Mouse (Mus musculus) embryo, embryonic 11.5 days (tissue): ENCODE data around the gene Smarca2.
"Not testable (repeated sequence)": the region's sequence is repeated elsewhere in the genome, so short reads cannot be mapped to it uniquely, and the experiment has no call there.

Source experiments
- DNase-seq: peaks from one replicate; pipeline ENCODE4 v3.0.0-alpha.2; 2012; ENCODE audit warnings: low read depth, low spot score

Gene Smarca2

DNA sequence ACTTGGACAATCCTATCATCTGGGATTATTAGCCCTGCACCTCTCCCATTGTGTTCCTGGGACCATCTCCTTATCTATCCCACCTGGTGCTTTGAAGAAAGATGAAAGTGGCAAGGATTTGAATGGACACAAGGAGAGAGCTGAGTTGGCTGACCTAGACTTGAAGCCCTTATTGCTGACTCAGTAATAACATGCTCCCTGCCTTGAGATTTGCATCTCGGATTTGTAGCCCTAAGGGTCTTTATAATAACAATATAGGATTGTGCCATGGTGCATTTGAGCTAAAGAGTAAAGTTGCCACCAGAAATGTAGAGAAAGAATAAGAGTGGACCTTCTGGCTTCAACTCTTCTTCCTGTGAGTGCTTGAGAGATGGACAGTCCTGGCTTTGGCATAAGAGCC lies 11.4 kb downstream of the Smarca2 start:
- no peak for DNase-seq

DNA sequence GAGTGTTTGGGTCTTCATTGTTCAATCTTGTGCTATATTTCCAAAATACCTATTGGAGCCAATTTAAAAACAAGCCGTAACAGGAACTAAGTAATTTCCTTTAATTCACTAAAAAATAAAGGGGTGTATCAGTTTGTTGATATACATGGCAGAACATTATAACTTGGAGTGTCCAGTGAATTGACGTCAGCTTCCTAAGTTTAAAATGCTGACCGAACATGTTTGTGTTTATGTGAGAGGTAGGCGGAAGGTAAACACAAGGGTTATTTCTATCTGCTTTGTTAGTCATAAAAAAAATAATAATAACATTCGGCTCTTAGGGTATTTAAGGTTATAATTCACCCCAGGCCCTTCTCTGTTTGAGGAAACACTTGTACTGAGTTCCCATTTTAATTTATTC lies 12.4 kb downstream of the Smarca2 start:
- DNase-seq, result no peak

DNA sequence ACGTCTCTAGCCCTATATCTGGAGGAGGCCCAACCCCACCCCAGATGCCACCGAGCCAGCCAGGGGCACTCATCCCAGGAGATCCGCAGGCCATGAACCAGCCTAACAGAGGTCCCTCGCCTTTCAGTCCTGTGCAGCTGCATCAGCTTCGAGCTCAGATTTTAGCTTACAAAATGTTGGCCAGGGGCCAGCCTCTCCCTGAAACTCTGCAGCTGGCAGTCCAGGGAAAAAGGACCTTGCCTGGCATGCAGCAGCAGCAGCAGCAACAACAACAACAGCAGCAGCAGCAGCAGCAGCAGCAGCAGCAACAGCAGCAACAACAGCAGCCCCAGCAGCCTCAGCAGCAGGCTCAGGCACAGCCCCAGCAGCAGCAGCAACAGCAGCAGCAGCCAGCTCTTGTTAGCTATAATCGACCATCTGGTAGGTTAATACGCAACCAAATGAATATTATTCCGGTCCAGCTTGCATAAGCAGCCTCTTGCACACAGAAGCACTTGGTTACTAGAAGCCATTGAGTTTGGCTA lies 25.9 kb downstream of the Smarca2 start:
- no peak for DNase-seq

DNA sequence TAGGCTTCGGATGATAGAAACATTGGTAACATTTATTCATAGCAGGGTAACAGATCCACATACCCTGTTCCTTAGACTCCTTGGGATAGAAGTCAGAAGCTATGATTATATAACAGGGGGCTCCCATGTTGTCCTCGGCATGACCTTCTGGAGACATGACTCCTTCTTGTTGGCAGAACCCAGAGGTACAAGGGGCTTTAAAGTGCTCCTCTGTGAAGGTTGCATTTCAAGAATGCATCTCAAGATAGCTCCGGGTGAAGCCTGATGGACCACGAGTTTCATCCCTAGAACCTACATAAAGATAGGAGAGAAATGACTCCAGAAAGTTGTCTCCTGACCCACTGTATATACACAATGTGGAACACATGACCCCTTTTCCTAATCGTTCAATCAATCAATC lies 27.4 kb downstream of the Smarca2 start:
- DNase-seq, result no peak

- DNase-seq, result no peak
Measured at GRCm38 (mm10) chr19:26640556-26640955, 35.7 kb downstream of the Smarca2 start.

DNA sequence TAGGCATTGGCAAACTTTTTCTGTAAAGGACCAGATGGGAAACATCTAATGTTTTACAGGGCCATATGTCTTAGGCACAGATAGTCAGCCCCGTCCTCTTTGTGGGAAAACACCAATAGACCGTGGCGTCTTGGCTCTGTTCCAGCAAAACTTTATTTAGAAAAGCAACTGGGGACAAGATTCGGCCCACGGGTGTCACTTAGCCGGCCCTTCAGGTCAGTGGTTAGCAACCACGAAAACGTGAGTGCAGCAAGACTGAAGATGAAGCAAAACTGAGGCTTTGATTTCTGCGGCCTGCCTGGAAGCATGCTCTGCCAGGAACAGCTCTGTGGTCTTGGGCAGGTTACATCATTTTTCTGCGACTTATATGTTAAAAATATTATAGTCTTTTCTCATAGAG lies 36.4 kb downstream of the Smarca2 start:
- DNase-seq, result no peak

- no peak for DNase-seq
Measured at GRCm38 (mm10) chr19:26643011-26643410, 38.2 kb downstream of the Smarca2 start.

GRCm38 (mm10) chr19:26643936-26644335 lies 39.1 kb downstream of the Smarca2 start:
- no peak for DNase-seq

DNA sequence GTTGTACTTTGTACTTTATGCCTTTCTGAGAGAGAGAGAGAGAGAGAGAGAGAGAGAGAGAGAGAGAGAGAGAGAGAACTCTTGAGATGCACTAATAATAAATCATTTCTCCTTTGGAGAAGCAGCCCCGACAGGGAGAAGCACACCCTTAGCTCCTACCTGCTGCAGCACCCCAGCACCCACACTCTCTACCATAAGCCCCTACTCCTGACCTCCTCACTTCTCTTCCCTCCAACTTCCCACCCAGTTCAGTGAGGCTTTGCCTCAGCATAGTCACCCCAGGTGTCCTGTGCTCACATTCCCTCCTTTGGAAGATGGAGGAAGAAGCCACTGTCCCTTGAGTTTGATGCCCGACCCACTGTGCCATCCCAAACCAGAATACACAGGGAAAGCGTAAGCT lies 40.2 kb downstream of the Smarca2 start:
- no peak for DNase-seq

GRCm38 (mm10) chr19:26646128-26646527 lies 41.3 kb downstream of the Smarca2 start:
- no peak for DNase-seq

DNA sequence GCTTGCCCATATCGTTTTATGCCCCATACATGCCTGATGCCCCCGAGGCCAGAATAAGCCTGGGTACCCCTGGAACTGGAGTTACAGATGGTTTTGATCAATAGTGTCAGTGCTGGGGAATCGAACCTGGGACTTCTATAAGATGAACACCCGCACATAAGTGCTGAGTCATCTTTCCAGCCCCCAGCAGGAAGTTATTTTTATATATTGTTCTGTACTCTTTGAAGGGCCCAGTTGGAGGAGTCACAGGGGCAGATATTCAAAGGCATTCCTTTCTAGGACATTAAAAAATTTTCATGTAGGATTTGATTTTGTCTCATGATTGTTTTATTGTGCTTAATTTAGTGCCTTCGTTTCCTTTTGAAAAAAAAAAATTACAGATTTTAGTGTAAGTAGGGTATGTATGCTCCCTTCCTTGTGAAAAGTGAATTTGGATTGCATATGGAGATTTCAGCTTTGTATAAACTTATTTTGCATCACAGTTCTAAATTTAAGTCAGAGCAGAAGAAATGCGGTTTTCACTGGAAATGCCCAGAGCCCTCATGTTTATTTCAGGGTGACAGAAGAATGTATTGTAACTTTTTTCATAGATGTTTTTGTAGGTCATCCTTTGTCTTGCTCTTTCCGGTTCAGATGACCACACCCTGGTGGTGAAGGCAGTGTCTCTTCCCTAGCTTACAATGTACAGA lies 45.9 kb downstream of the Smarca2 start:
- no peak for DNase-seq

GRCm38 (mm10) chr19:26658324-26658723 lies 53.5 kb downstream of the Smarca2 start:
- no peak for DNase-seq

DNA sequence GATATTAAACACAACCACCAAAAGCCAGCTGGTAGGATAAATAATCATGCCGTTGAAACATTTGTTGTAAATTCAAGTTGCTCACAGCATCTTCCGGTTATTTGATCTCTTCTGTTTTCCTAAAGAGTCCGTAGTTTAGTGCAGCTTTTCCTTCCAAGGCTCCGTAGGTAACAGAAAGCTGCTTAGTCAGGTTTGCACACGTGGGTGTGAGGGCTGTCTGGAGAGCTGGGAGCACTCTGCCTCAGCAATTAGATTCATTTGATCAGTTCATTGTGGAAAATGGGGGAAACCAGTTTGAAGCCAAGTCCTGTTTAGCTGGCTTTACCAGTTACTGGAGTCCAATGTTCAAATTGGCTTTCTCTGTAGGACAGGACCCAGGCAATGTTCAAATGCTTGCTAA lies 55.1 kb downstream of the Smarca2 start:
- no peak for DNase-seq

DNA sequence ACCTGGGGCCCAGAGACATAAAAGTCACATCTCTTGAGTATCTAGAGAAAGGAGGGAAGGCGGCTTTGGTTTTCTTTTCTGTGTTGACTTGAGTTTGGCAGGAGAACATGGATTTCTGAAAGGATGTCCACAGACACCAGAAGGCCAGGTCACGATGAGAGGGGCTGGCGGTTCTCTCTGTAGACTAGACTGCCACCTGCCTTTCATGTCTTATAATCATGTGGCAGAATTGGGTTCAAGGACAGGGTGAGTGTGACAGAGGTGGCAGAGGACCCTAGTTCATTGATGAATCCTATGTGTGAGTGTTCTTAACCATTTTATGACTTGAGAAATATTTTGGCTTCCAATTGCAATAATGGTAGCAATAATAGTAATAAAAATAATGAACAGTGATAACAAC lies 56.3 kb downstream of the Smarca2 start:
- DNase-seq, result no peak

DNA sequence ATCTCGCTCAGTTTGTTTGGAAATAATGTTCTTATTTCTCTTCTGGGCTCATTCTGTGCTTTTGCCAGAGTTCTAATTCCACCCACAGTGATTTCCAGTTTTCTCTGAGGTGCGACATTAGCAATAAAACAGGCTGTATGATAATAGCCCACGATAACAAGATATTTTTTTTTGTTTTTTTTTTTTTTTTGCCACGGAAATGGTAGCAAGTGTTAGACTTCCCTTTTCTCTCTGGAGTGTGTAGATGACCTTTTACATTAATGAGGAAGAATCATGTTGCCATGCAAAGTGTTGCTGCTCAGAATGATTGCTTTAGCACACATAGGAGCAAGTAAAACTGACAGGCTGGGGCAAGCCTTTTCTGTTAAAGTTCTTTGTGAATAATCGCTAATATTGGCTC lies 61.5 kb downstream of the Smarca2 start:
- DNase-seq, result no peak

DNA sequence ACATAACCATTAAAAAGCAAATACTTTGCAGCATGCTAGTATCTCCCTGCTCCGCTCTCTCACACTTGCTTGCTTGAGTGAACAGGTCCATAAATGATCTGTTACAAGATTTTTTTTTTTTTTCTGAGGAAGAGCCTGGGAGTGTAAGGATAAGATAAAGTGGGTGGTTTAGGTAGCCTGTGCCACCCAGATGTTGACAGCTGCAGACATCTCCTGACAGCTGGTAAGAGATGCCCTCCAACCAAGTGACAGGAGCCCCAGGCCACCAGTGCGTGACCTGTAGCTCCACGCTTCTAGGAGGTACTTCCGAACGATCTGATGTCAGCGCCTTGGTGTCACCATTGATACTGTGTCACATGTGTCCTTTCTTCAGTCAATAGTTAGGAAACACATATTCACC lies 65.2 kb downstream of the Smarca2 start:
- no peak for DNase-seq

- not testable (repeated sequence) for DNase-seq
Measured at GRCm38 (mm10) chr19:26671413-26671812, 66.6 kb downstream of the Smarca2 start.

- no peak for DNase-seq
Measured at GRCm38 (mm10) chr19:26675917-26676316, 71.1 kb downstream of the Smarca2 start.

DNA sequence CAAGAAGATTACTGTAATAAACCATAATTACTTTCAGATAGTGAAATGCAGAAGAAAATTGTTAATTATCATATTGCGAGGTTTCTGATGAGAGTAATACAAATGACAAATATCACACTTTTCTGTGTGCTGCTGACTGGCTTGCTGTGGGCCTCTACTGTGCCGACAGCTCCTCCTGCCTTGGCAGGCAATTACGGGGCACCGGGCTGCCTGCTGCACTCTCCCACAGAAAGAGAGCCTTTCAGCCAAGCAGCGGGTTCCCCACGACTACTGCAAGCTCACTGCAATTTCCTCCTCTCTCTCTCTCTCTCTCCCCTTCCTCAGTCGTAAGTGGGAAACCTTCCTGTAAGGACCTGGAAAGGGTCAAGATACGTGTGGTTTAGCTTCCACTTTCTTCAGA lies 73.7 kb downstream of the Smarca2 start:
- DNase-seq, result no peak

- DNase-seq, result no peak
Measured at GRCm38 (mm10) chr19:26679674-26680073, 74.8 kb downstream of the Smarca2 start.

DNA sequence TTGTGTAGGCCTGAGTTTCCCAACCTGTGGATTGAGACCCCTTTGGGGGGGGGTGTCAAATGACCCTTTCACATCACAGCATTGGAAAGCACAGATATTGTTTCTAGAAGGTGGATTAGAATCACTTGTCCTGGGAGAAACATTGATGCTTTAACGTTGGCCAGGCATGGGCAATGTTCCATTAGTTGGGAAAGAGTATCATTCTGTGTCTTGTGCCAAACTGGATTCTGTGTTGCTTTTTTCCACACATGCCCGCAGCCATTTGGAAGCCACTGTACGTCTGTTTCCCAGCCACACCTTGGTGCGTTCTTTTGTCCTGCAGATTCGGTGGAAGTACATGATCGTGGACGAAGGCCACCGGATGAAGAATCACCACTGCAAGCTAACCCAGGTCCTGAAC lies 76.7 kb downstream of the Smarca2 start:
- DNase-seq, result no peak

GRCm38 (mm10) chr19:26682130-26682529 lies 77.3 kb downstream of the Smarca2 start:
- DNase-seq, result no peak

DNA sequence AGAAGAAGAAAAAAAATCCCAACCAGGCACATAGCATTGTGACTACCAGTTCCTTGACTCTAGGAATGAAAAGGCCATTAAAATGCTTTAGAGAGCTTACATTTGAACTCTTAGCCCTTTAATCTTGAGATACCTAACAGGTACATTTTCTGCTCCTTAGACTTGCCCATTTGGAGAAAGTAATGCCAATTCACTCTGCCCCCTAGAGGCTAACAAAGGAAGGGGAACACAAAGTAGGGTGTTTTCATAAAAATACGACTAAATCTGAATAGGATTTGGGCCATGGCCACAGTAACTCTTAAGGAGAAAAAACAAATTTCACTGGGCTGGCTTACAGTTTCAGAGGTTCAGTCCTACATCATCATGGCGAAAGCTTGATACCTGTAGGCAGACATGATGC lies 77.9 kb downstream of the Smarca2 start:
- DNase-seq, result no peak

- no peak for DNase-seq
Measured at GRCm38 (mm10) chr19:26683731-26684130, 78.9 kb downstream of the Smarca2 start.
